Mouse (Mus musculus): ENCODE measurements around the gene Arhgap15. TPM values are rescaled to one million over a fixed set of nuclear protein-coding genes. Genes with fewer than 3 reads are reported as not detected.
A peak's percentile ranks its signal among the peaks of the same experiment; 100 is the strongest.

Arhgap15 gene
- total and polyA plus RNA-seq, 2 experiments from 2014 or later, result 1.2 to 2.0 TPM

GRCm38 (mm10) chr2:44304971-44305808 lies 556.6 kb downstream of the Arhgap15 start:
- Histone ChIP-seq H3K4me3 (ENCODE audit: low read depth, low read length) (no peak overlapping the region), H3K9ac (no peak overlapping the region), H3K27ac (ENCODE audit: low read depth, low read length) (peak overlapping the region; percentile 73)

GRCm38 (mm10) chr2:44306137-44306536 lies 557.5 kb downstream of the Arhgap15 start:
- no peak for DNase-seq
- Histone ChIP-seq H3K27ac (ENCODE audit: low read depth, low read length) (no peak overlapping the region), H3K9me3 (ENCODE audit: low read length) (no peaks in the 10 kb centered on the region), H3K4me1 (ENCODE audit: insufficient read depth) (peaks cover 18% of the 10 kb centered on the region; the same call in 1 of the 2 replicates), H3K4me2 (ENCODE audit: low read depth) (no peak overlapping the region), H3K27me3 (ENCODE audit: insufficient read depth, low read length) (no peaks in the 10 kb centered on the region), H3K9ac (no peak overlapping the region), H3K4me3 (ENCODE audit: low read depth, low read length) (no peak overlapping the region), H3K36me3 (ENCODE audit: insufficient read depth) (no peaks in the 10 kb centered on the region)
- 44% methylated on average over 2 of the region's 2 CpGs for WGBS
- ATAC-seq, result no peak
- no peak for TF ChIP-seq CTCF (IDR thresholded peaks at IDR 0.05; ENCODE audit: low read depth)

More at GRCm38 (mm10) chr2:44304971-44305808, 556.6 kb downstream of the Arhgap15 start:
- H3K36me3 ChIP-seq (ENCODE audit: insufficient read depth), result no peaks in the 10 kb centered on the region
- WGBS, result 20% methylated on average over 17 of the region's 17 CpGs
- DNase-seq (peak; percentile 57), ATAC-seq (peak; percentile 50; the same call in 1 of the 2 replicates)
- H3K4me2 ChIP-seq (ENCODE audit: low read depth), result peak overlapping the region; percentile 23; the same call in 1 of the 2 replicates
- peaks cover 17% of the 10 kb centered on the region; the same call in 1 of the 2 replicates for H3K4me1 ChIP-seq (ENCODE audit: insufficient read depth)
- TF ChIP-seq CTCF (IDR thresholded peaks at IDR 0.05; ENCODE audit: low read depth), result no peak
- no peaks in the 10 kb centered on the region for H3K9me3 ChIP-seq (ENCODE audit: low read length)
- H3K27me3 ChIP-seq (ENCODE audit: insufficient read depth, low read length), result no peaks in the 10 kb centered on the region

- H3K4me2 ChIP-seq (ENCODE audit: low read depth), result no peak overlapping the region
- no peak for TF ChIP-seq CTCF (IDR thresholded peaks at IDR 0.05; ENCODE audit: low read depth)
- 90% methylated on average over 3 of the region's 3 CpGs for WGBS
- H3K9ac ChIP-seq, result no peak overlapping the region
- DNase-seq (no peak), ATAC-seq (no peak)
- no peaks in the 10 kb centered on the region for H3K36me3 ChIP-seq (ENCODE audit: insufficient read depth)
- H3K27ac ChIP-seq (ENCODE audit: low read depth, low read length), result no peak overlapping the region
- no peaks in the 10 kb centered on the region for H3K27me3 ChIP-seq (ENCODE audit: insufficient read depth, low read length)
- no peaks in the 10 kb centered on the region for H3K9me3 ChIP-seq (ENCODE audit: low read length)
- H3K4me1 ChIP-seq (ENCODE audit: insufficient read depth), result peaks cover 18% of the 10 kb centered on the region; the same call in 1 of the 2 replicates
- H3K4me3 ChIP-seq (ENCODE audit: low read depth, low read length), result no peak overlapping the region
Observed at GRCm38 (mm10) chr2:44309124-44309523, 560.5 kb downstream of the Arhgap15 start.

- Histone ChIP-seq H3K4me1 (ENCODE audit: insufficient read depth) (peaks cover 14% of the 10 kb centered on the region; the same call in 1 of the 2 replicates), H3K27me3 (ENCODE audit: insufficient read depth, low read length) (no peaks in the 10 kb centered on the region), H3K9ac (no peak overlapping the region), H3K36me3 (ENCODE audit: insufficient read depth) (no peaks in the 10 kb centered on the region), H3K4me2 (ENCODE audit: low read depth) (no peak overlapping the region), H3K9me3 (ENCODE audit: low read length) (no peaks in the 10 kb centered on the region), H3K27ac (ENCODE audit: low read depth, low read length) (no peak overlapping the region), H3K4me3 (ENCODE audit: low read depth, low read length) (no peak overlapping the region)
- TF ChIP-seq CTCF (IDR thresholded peaks at IDR 0.05; ENCODE audit: low read depth), result no peak
- ATAC-seq (no peak), DNase-seq (no peak)
- 50% methylated on average over 1 of the region's 1 CpGs for WGBS
Observed at GRCm38 (mm10) chr2:44309556-44309955, 560.9 kb downstream of the Arhgap15 start.

GRCm38 (mm10) chr2:44310095-44310748 lies 561.6 kb downstream of the Arhgap15 start:
- 61% methylated on average over 11 of the region's 11 CpGs for WGBS
- Histone ChIP-seq H3K4me2 (ENCODE audit: low read depth) (no peak overlapping the region), H3K27me3 (ENCODE audit: insufficient read depth, low read length) (no peaks in the 10 kb centered on the region), H3K36me3 (ENCODE audit: insufficient read depth) (no peaks in the 10 kb centered on the region), H3K27ac (ENCODE audit: low read depth, low read length) (no peak overlapping the region), H3K4me3 (ENCODE audit: low read depth, low read length) (no peak overlapping the region), H3K9ac (no peak overlapping the region), H3K4me1 (ENCODE audit: insufficient read depth) (0 out of 2 replicates have a peak, but pooled peaks cover 8% of the 10 kb centered on the region), H3K9me3 (ENCODE audit: low read length) (no peaks in the 10 kb centered on the region)
- TF ChIP-seq CTCF (IDR thresholded peaks at IDR 0.05; ENCODE audit: low read depth), result no peak
- peak; percentile 92 for ATAC-seq
- DNase-seq, result peak; percentile 58

GRCm38 (mm10) chr2:44311216-44311615 lies 562.6 kb downstream of the Arhgap15 start:
- H3K9ac ChIP-seq, result peak overlapping the region; percentile 19; the same call in 1 of the 2 replicates
- WGBS, result 3% methylated on average over 10 of the region's 10 CpGs
- no peak for DNase-seq
- no peaks in the 10 kb centered on the region for H3K9me3 ChIP-seq (ENCODE audit: low read length)
- peak overlapping the region; percentile 30 for H3K4me2 ChIP-seq (ENCODE audit: low read depth)
- H3K27me3 ChIP-seq (ENCODE audit: insufficient read depth, low read length), result no peaks in the 10 kb centered on the region
- H3K4me1 ChIP-seq (ENCODE audit: insufficient read depth), result 0 out of 2 replicates have a peak, but pooled peaks cover 5% of the 10 kb centered on the region
- no peak for TF ChIP-seq CTCF (IDR thresholded peaks at IDR 0.05; ENCODE audit: low read depth)
- H3K4me3 ChIP-seq (ENCODE audit: low read depth, low read length), result no peak overlapping the region
- H3K36me3 ChIP-seq (ENCODE audit: insufficient read depth), result no peaks in the 10 kb centered on the region
- ATAC-seq, result peak; percentile 56; the same call in 1 of the 2 replicates
- 0 out of 2 replicates have a peak overlapping the region, but pooled peaks have one; percentile 24 for H3K27ac ChIP-seq (ENCODE audit: low read depth, low read length)

Measured in forebrain, postnatal 0 days (tissue).